Mouse (Mus musculus): ENCODE measurements around the gene Hmx2. TPM values are rescaled to one million over a fixed set of nuclear protein-coding genes. Genes with fewer than 3 reads are reported as not detected.

Gene Hmx2
- total and polyA plus RNA-seq, 3 experiments, result 0.44 to 3.9 (median 1.1) TPM

DNA sequence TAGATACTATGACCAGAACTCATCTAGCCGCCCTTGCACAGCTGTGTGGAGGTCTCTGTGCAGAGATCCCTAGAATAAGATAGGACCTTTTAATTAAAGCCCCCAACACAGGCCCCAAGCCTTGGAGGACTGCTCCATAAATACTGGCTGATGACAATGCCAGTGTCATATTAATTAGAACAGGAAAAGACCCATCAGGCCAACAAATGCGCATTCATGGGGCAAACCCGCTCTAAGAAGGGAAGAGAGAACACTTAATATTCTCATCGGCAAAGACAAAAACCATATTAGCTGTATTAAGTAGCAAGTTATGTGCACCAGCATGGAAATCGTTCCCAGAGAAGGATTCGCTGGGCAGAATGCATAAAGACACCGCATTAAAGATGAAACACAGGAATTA lies 53.5 kb downstream of the Hmx2 start:
- Histone ChIP-seq H3K36me3 (replicated peaks) (no peaks in the 10 kb centered on the region), H3K4me3 (ENCODE audit: low read depth, low read length) (no peak overlapping the region), H3K27me3 (ENCODE audit: insufficient read depth, low read length) (no peaks in the 10 kb centered on the region), H3K4me1 (ENCODE audit: insufficient read depth, low read depth, low read length) (no peaks in the 10 kb centered on the region), H3K9me3 (replicated peaks) (peaks cover 7% of the 10 kb centered on the region)
- DNase-seq (ENCODE audit: low spot score) (no peak), ATAC-seq (ENCODE audit: extremely low read depth, insufficient number of reproducible peaks, low FRiP score, poor library complexity, severe bottlenecking) (no peak)
- TF ChIP-seq CTCF (IDR thresholded peaks at IDR 0.05; ENCODE audit: low read depth, low read length) (no peak), POLR2AphosphoS5 (IDR thresholded peaks at IDR 0.05; ENCODE audit: insufficient replicate concordance, low read depth, low read length) (no peak), TAL1 (conservative IDR thresholded peaks at IDR 0.05; ENCODE audit: low read depth, low read length) (no peak), GATA2 (IDR thresholded peaks at IDR 0.05; ENCODE audit: borderline replicate concordance, low read depth, low read length) (no peak), GATA1 (IDR thresholded peaks at IDR 0.05; ENCODE audit: borderline replicate concordance, low read length) (no peak)

DNA sequence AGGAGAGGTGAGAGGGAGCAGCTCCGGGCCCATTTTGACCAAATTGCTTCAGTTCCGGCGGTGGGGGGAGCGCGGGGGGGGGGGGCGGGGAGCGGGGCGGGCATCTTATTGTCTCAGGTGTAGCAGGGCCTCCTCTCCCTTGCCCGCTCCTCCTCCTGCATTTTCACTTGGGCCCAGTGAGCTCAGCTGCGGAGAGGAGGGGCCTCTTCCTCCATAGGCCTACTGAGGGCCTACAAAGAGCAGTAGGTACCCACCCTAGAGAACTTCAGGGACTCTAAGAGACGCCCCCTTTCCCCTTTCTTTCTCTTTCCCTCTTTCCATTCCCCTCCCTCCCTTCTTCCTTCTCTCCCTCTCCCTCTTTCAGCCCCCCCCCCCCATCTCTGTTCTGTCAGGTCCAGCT lies 54.6 kb downstream of the Hmx2 start:
- no peaks in the 10 kb centered on the region for H3K27me3 ChIP-seq (ENCODE audit: insufficient read depth, low read length)
- TF ChIP-seq TAL1 (conservative IDR thresholded peaks at IDR 0.05; ENCODE audit: low read depth, low read length) (no peak), GATA1 (IDR thresholded peaks at IDR 0.05; ENCODE audit: borderline replicate concordance, low read length) (no peak), GATA2 (IDR thresholded peaks at IDR 0.05; ENCODE audit: borderline replicate concordance, low read depth, low read length) (no peak), POLR2AphosphoS5 (IDR thresholded peaks at IDR 0.05; ENCODE audit: insufficient replicate concordance, low read depth, low read length) (no peak), CTCF (IDR thresholded peaks at IDR 0.05; ENCODE audit: low read depth, low read length) (no peak)
- H3K9me3 ChIP-seq (replicated peaks), result peaks cover 6% of the 10 kb centered on the region; the same call in 1 of the 2 replicates
- no peak overlapping the region for H3K4me3 ChIP-seq (ENCODE audit: low read depth, low read length)
- no peaks in the 10 kb centered on the region for H3K36me3 ChIP-seq (replicated peaks)
- no peaks in the 10 kb centered on the region for H3K4me1 ChIP-seq (ENCODE audit: insufficient read depth, low read depth, low read length)
- ATAC-seq (ENCODE audit: extremely low read depth, insufficient number of reproducible peaks, low FRiP score, poor library complexity, severe bottlenecking) (no peak), DNase-seq (ENCODE audit: low spot score) (no peak)

DNA sequence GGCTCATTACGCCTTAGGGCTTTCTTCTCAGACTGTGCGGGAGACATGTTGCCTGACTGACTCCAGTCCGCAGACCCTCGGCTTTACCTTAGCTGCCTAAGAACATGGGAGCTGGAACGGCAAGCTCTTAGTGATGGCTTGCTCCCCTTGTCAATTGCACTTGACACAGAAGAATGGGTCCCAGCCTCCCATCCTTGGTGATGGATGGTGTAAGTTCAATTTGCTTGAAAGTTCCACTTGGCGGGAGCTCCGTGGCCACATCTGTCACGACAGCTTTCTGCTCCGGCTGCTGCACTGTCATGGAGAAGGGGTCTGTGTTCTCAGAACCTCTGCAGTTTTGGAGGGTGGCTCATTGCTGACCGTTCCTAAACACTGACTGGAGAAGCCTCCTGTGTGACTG lies 56.4 kb downstream of the Hmx2 start:
- H3K27me3 ChIP-seq (ENCODE audit: insufficient read depth, low read length), result no peaks in the 10 kb centered on the region
- no peak overlapping the region for H3K4me3 ChIP-seq (ENCODE audit: low read depth, low read length)
- no peak for ATAC-seq (ENCODE audit: extremely low read depth, insufficient number of reproducible peaks, low FRiP score, poor library complexity, severe bottlenecking)
- H3K9me3 ChIP-seq (replicated peaks), result 0 out of 2 replicates have a peak, but pooled peaks cover 4% of the 10 kb centered on the region
- no peaks in the 10 kb centered on the region for H3K4me1 ChIP-seq (ENCODE audit: insufficient read depth, low read depth, low read length)
- no peak for TF ChIP-seq POLR2AphosphoS5 (IDR thresholded peaks at IDR 0.05; ENCODE audit: insufficient replicate concordance, low read depth, low read length)
- TF ChIP-seq GATA2 (IDR thresholded peaks at IDR 0.05; ENCODE audit: borderline replicate concordance, low read depth, low read length), result no peak
- TF ChIP-seq GATA1 (IDR thresholded peaks at IDR 0.05; ENCODE audit: borderline replicate concordance, low read length), result no peak
- no peak for TF ChIP-seq TAL1 (conservative IDR thresholded peaks at IDR 0.05; ENCODE audit: low read depth, low read length)
- no peak for TF ChIP-seq CTCF (IDR thresholded peaks at IDR 0.05; ENCODE audit: low read depth, low read length)
- H3K36me3 ChIP-seq (replicated peaks), result no peaks in the 10 kb centered on the region
- no peak for DNase-seq (ENCODE audit: low spot score)

DNA sequence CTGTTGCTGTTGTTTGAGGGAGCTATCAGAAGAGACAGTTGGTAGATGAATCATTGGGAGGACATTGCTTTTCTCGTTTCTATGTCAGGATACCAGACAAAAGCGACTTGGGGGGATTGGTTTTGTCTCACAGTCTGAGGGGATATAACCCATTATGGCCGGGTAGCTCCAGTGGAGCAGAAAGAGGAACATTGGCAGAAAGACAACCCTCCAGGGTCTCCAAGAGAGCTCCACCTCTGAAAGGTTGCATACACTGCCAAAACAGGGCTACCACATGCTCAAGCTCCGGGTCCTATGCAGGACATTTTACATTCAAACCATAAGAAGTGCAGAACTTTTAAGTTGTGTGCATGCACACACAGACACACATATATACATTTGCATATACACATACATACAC lies 56.9 kb downstream of the Hmx2 start:
- H3K4me1 ChIP-seq (ENCODE audit: insufficient read depth, low read depth, low read length), result no peaks in the 10 kb centered on the region
- TF ChIP-seq CTCF (IDR thresholded peaks at IDR 0.05; ENCODE audit: low read depth, low read length), result no peak
- no peak for TF ChIP-seq TAL1 (conservative IDR thresholded peaks at IDR 0.05; ENCODE audit: low read depth, low read length)
- no peak for TF ChIP-seq POLR2AphosphoS5 (IDR thresholded peaks at IDR 0.05; ENCODE audit: insufficient replicate concordance, low read depth, low read length)
- TF ChIP-seq GATA2 (IDR thresholded peaks at IDR 0.05; ENCODE audit: borderline replicate concordance, low read depth, low read length), result no peak
- TF ChIP-seq GATA1 (IDR thresholded peaks at IDR 0.05; ENCODE audit: borderline replicate concordance, low read length), result no peak
- H3K9me3 ChIP-seq (replicated peaks), result 0 out of 2 replicates have a peak, but pooled peaks cover 4% of the 10 kb centered on the region
- no peaks in the 10 kb centered on the region for H3K36me3 ChIP-seq (replicated peaks)
- H3K4me3 ChIP-seq (ENCODE audit: low read depth, low read length), result no peak overlapping the region
- H3K27me3 ChIP-seq (ENCODE audit: insufficient read depth, low read length), result no peaks in the 10 kb centered on the region
- DNase-seq (ENCODE audit: low spot score) (no peak), ATAC-seq (ENCODE audit: extremely low read depth, insufficient number of reproducible peaks, low FRiP score, poor library complexity, severe bottlenecking) (no peak)

Other genes starting within 250 kb of the Hmx2 start
- not detected in 2 replicates for gene Cuzd1, start 226.5 kb upstream of the Hmx2 start, total RNA-seq (2014; fragmentation: Nextera tagmentation)
- gene Cuzd1, start 226.5 kb upstream of the Hmx2 start, total RNA-seq (2017), result 0.06 and 0.11 TPM in 2 replicates
- not detected in 2 replicates for gene Cuzd1, start 226.5 kb upstream of the Hmx2 start, polyA plus RNA-seq (2012)
- gene Fam24b, start 219.3 kb upstream of the Hmx2 start, total RNA-seq (2014; fragmentation: Nextera tagmentation), result not detected in 2 replicates
- not detected in 2 replicates for gene Fam24b, start 219.3 kb upstream of the Hmx2 start, total RNA-seq (2017)
- not detected in 2 replicates for gene Fam24b, start 219.3 kb upstream of the Hmx2 start, polyA plus RNA-seq (2012)
- not detected in 2 replicates for gene Fam24a, start 214.9 kb upstream of the Hmx2 start, total RNA-seq (2014; fragmentation: Nextera tagmentation)
- not detected in 2 replicates for gene Fam24a, start 214.9 kb upstream of the Hmx2 start, total RNA-seq (2017)
- gene Fam24a, start 214.9 kb upstream of the Hmx2 start, polyA plus RNA-seq (2012), result not detected in 2 replicates
- 17.2 and 17.8 TPM in 2 replicates for gene 2310057M21Rik, start 186.0 kb upstream of the Hmx2 start, total RNA-seq (2014; fragmentation: Nextera tagmentation)
- 8.0 and 16.0 TPM in 2 replicates for gene 2310057M21Rik, start 186.0 kb upstream of the Hmx2 start, total RNA-seq (2017)
- gene 2310057M21Rik, start 186.0 kb upstream of the Hmx2 start, polyA plus RNA-seq (2012), result 13.0 and 15.2 TPM in 2 replicates
- gene Pstk, start 177.6 kb upstream of the Hmx2 start, total RNA-seq (2014; fragmentation: Nextera tagmentation), result 34.9 and 42.7 TPM in 2 replicates
- gene Pstk, start 177.6 kb upstream of the Hmx2 start, total RNA-seq (2017), result 33.9 and 35.4 TPM in 2 replicates
- 36.3 and 44.1 TPM in 2 replicates for gene Pstk, start 177.6 kb upstream of the Hmx2 start, polyA plus RNA-seq (2012)
- gene Ikzf5, start 138.3 kb upstream of the Hmx2 start, total RNA-seq (2014; fragmentation: Nextera tagmentation), result 42.9 and 59.1 TPM in 2 replicates
- gene Ikzf5, start 138.3 kb upstream of the Hmx2 start, total RNA-seq (2017), result 20.2 and 24.1 TPM in 2 replicates
- 6.6 and 10.1 TPM in 2 replicates for gene Ikzf5, start 138.3 kb upstream of the Hmx2 start, polyA plus RNA-seq (2012)
- 22.5 and 35.5 TPM in 2 replicates for gene Acadsb, start 138.2 kb upstream of the Hmx2 start, total RNA-seq (2014; fragmentation: Nextera tagmentation)
- 40.0 and 42.7 TPM in 2 replicates for gene Acadsb, start 138.2 kb upstream of the Hmx2 start, total RNA-seq (2017)
- 2.6 and 2.7 TPM in 2 replicates for gene Acadsb, start 138.2 kb upstream of the Hmx2 start, polyA plus RNA-seq (2012)
- gene Hmx3, start 5.9 kb upstream of the Hmx2 start, total RNA-seq (2014; fragmentation: Nextera tagmentation), result not detected in 2 replicates
- not detected in 2 replicates for gene Hmx3, start 5.9 kb upstream of the Hmx2 start, total RNA-seq (2017)
- not detected in 2 replicates for gene Hmx3, start 5.9 kb upstream of the Hmx2 start, polyA plus RNA-seq (2012)
- gene Bub3, start 11.4 kb downstream of the Hmx2 start, total RNA-seq (2014; fragmentation: Nextera tagmentation), result 186 and 191 TPM in 2 replicates
- gene Bub3, start 11.4 kb downstream of the Hmx2 start, total RNA-seq (2017), result 131 and 138 TPM in 2 replicates
- 49.0 and 57.3 TPM in 2 replicates for gene Bub3, start 11.4 kb downstream of the Hmx2 start, polyA plus RNA-seq (2012)

All from G1E (cell line).